Mouse (Mus musculus): ENCODE data around the gene Ppia. TPM values are rescaled to one million over a fixed set of nuclear protein-coding genes. Genes with fewer than 3 reads are reported as not detected.
"Not testable (repeated sequence)": the region's sequence is repeated elsewhere in the genome, so short reads cannot be mapped to it uniquely, and the experiment has no call there.

Gene Ppia
- polyA plus RNA-seq (2015; fragmentation: Nextera tagmentation; extraction: Ambion mirVana) = 4,428 and 4,532 TPM in 2 replicates

GRCm38 (mm10) chr11:6414751-6415550, at the start of gene Ppia:
Ppia (plus strand) TSS chr11:6415443.
- H3K27me3 ChIP-seq = no peaks in the 10 kb centered on the region
- peak within 1 kb of the TSS; percentile 72 for H3K4me2 ChIP-seq (replicated peaks)
- no peaks in the 10 kb centered on the region for H3K9me3 ChIP-seq (replicated peaks)
- H3K27ac ChIP-seq (replicated peaks) = peak within 1 kb of the TSS; percentile 99
- ATAC-seq (ENCODE audit: insufficient number of reproducible peaks, low FRiP score, low TSS enrichment, low read depth) = peak; percentile 62
- peak within 1 kb of the TSS; percentile 98 for H3K9ac ChIP-seq
- H3K4me1 ChIP-seq = peaks cover 32% of the 10 kb centered on the region
- H3K4me3 ChIP-seq (replicated peaks) = peak within 1 kb of the TSS; percentile 90
- peaks cover 20% of the 10 kb centered on the region for H3K36me3 ChIP-seq
- WGBS = 2% methylated on average over 21 of the region's 21 CpGs

- Histone ChIP-seq H3K9me3 (replicated peaks) (no peaks in the 10 kb centered on the region), H3K9ac (no peak overlapping the region), H3K36me3 (no peaks in the 10 kb centered on the region), H3K27me3 (no peaks in the 10 kb centered on the region), H3K4me1 (no peaks in the 10 kb centered on the region; the same call in 1 of the 2 replicates), H3K4me2 (replicated peaks) (no peak overlapping the region), H3K27ac (replicated peaks) (no peak overlapping the region), H3K4me3 (replicated peaks) (no peak overlapping the region)
- WGBS = 14% methylated on average over 11 of the region's 11 CpGs
- peak; percentile 57 for ATAC-seq (ENCODE audit: insufficient number of reproducible peaks, low FRiP score, low TSS enrichment, low read depth)
Observed at GRCm38 (mm10) chr11:6365885-6366284, 49.4 kb upstream of the Ppia start.

- ATAC-seq (ENCODE audit: insufficient number of reproducible peaks, low FRiP score, low TSS enrichment, low read depth) = no peak; the same call in 1 of the 2 replicates
- H3K36me3 ChIP-seq = no peaks in the 10 kb centered on the region
- no peaks in the 10 kb centered on the region; the same call in 1 of the 2 replicates for H3K4me1 ChIP-seq
- no peak overlapping the region for H3K9ac ChIP-seq
- H3K27ac ChIP-seq (replicated peaks) = no peak overlapping the region
- H3K4me2 ChIP-seq (replicated peaks) = no peak overlapping the region
- H3K27me3 ChIP-seq = no peaks in the 10 kb centered on the region
- H3K4me3 ChIP-seq (replicated peaks) = no peak overlapping the region
- H3K9me3 ChIP-seq (replicated peaks) = no peaks in the 10 kb centered on the region
- WGBS = 45% methylated on average over 6 of the region's 6 CpGs
Observed at GRCm38 (mm10) chr11:6366434-6366833, 48.8 kb upstream of the Ppia start.

GRCm38 (mm10) chr11:6367156-6367555, 48.1 kb upstream of the Ppia start:
- 49% methylated on average over 4 of the region's 4 CpGs for WGBS
- no peak overlapping the region for H3K9ac ChIP-seq
- H3K27me3 ChIP-seq = no peaks in the 10 kb centered on the region
- no peak for ATAC-seq (ENCODE audit: insufficient number of reproducible peaks, low FRiP score, low TSS enrichment, low read depth)
- H3K4me1 ChIP-seq = no peaks in the 10 kb centered on the region; the same call in 1 of the 2 replicates
- H3K27ac ChIP-seq (replicated peaks) = no peak overlapping the region
- H3K4me3 ChIP-seq (replicated peaks) = no peak overlapping the region
- H3K9me3 ChIP-seq (replicated peaks) = no peaks in the 10 kb centered on the region
- H3K4me2 ChIP-seq (replicated peaks) = no peak overlapping the region
- no peaks in the 10 kb centered on the region for H3K36me3 ChIP-seq

- WGBS = 76% methylated on average over 5 of the region's 5 CpGs
- H3K4me1 ChIP-seq; H3K9me3 ChIP-seq (replicated peaks); H3K9ac ChIP-seq; ATAC-seq (ENCODE audit: insufficient number of reproducible peaks, low FRiP score, low TSS enrichment, low read depth); H3K36me3 ChIP-seq; H3K4me3 ChIP-seq (replicated peaks); H3K27ac ChIP-seq (replicated peaks); H3K27me3 ChIP-seq; H3K4me2 ChIP-seq (replicated peaks): not testable (repeated sequence)
Observed at GRCm38 (mm10) chr11:6367986-6368385, 47.3 kb upstream of the Ppia start.

GRCm38 (mm10) chr11:6371376-6372155, 43.7 kb upstream of the Ppia start:
- Histone ChIP-seq H3K4me1 (no peaks in the 10 kb centered on the region), H3K4me3 (replicated peaks) (no peak overlapping the region), H3K4me2 (replicated peaks) (no peak overlapping the region), H3K27ac (replicated peaks) (no peak overlapping the region), H3K9ac (no peak overlapping the region), H3K27me3 (no peaks in the 10 kb centered on the region), H3K36me3 (no peaks in the 10 kb centered on the region), H3K9me3 (replicated peaks) (no peaks in the 10 kb centered on the region)
- 86% methylated on average over 11 of the region's 11 CpGs for WGBS
- ATAC-seq (ENCODE audit: insufficient number of reproducible peaks, low FRiP score, low TSS enrichment, low read depth) = no peak

- H3K27me3 ChIP-seq = no peaks in the 10 kb centered on the region
- no peak overlapping the region for H3K27ac ChIP-seq (replicated peaks)
- 88% methylated on average over 9 of the region's 9 CpGs for WGBS
- no peaks in the 10 kb centered on the region for H3K36me3 ChIP-seq
- no peaks in the 10 kb centered on the region for H3K4me1 ChIP-seq
- no peak overlapping the region for H3K9ac ChIP-seq
- no peak overlapping the region for H3K4me2 ChIP-seq (replicated peaks)
- no peaks in the 10 kb centered on the region for H3K9me3 ChIP-seq (replicated peaks)
- no peak for ATAC-seq (ENCODE audit: insufficient number of reproducible peaks, low FRiP score, low TSS enrichment, low read depth)
- H3K4me3 ChIP-seq (replicated peaks) = no peak overlapping the region
Observed at GRCm38 (mm10) chr11:6372784-6373183, 42.5 kb upstream of the Ppia start.

GRCm38 (mm10) chr11:6380916-6381315, 34.3 kb upstream of the Ppia start:
- H3K27me3 ChIP-seq = no peaks in the 10 kb centered on the region
- no peak for ATAC-seq (ENCODE audit: insufficient number of reproducible peaks, low FRiP score, low TSS enrichment, low read depth)
- no peaks in the 10 kb centered on the region for H3K36me3 ChIP-seq
- no peak overlapping the region for H3K9ac ChIP-seq
- H3K27ac ChIP-seq (replicated peaks) = no peak overlapping the region
- 79% methylated on average over 6 of the region's 6 CpGs for WGBS
- no peaks in the 10 kb centered on the region for H3K4me1 ChIP-seq
- no peaks in the 10 kb centered on the region for H3K9me3 ChIP-seq (replicated peaks)
- H3K4me3 ChIP-seq (replicated peaks) = no peak overlapping the region
- no peak overlapping the region for H3K4me2 ChIP-seq (replicated peaks)

- peaks cover 5% of the 10 kb centered on the region; the same call in 1 of the 2 replicates for H3K36me3 ChIP-seq
- H3K4me3 ChIP-seq (replicated peaks) = peak overlapping the region; percentile 82; the same call in 1 of the 2 replicates
- H3K27me3 ChIP-seq = no peaks in the 10 kb centered on the region
- no peaks in the 10 kb centered on the region for H3K9me3 ChIP-seq (replicated peaks)
- no peak for ATAC-seq (ENCODE audit: insufficient number of reproducible peaks, low FRiP score, low TSS enrichment, low read depth)
- peak overlapping the region; percentile 41; the same call in 1 of the 2 replicates for H3K4me2 ChIP-seq (replicated peaks)
- peaks cover 23% of the 10 kb centered on the region for H3K4me1 ChIP-seq
- 88% methylated on average over 6 of the region's 6 CpGs for WGBS
- H3K9ac ChIP-seq = no peak overlapping the region
- peak overlapping the region; percentile 95 for H3K27ac ChIP-seq (replicated peaks)
Observed at GRCm38 (mm10) chr11:6388126-6388725, 27.0 kb upstream of the Ppia start.

- H3K36me3 ChIP-seq = peaks cover 5% of the 10 kb centered on the region; the same call in 1 of the 2 replicates
- no peaks in the 10 kb centered on the region for H3K9me3 ChIP-seq (replicated peaks)
- H3K27ac ChIP-seq (replicated peaks) = peak within 1 kb of the TSS; percentile 95
- peaks cover 23% of the 10 kb centered on the region for H3K4me1 ChIP-seq
- H3K4me3 ChIP-seq (replicated peaks) = peak within 1 kb of the TSS; percentile 82
- peak within 1 kb of the TSS; percentile 84 for H3K4me2 ChIP-seq (replicated peaks)
- no peaks in the 10 kb centered on the region for H3K27me3 ChIP-seq
- WGBS = 5% methylated on average over 57 of the region's 60 CpGs
- peak; percentile 98 for ATAC-seq (ENCODE audit: insufficient number of reproducible peaks, low FRiP score, low TSS enrichment, low read depth)
- peak within 1 kb of the TSS; percentile 76 for H3K9ac ChIP-seq
Observed at GRCm38 (mm10) chr11:6388726-6389413, 26.4 kb upstream of the Ppia start, which contains the start of gene Zmiz2. Zmiz2 (plus strand) TSS chr11:6389074.
